Mouse (Mus musculus): ENCODE data around the gene Tagap1.
"Not testable (repeated sequence)": the region's sequence is repeated elsewhere in the genome, so short reads cannot be mapped to it uniquely, and the experiment has no call there.

The Tagap1 gene

GRCm38 (mm10) chr17:6961181-6962000 lies 435 bp upstream of the Tagap1 start:
- not testable (repeated sequence) for DNase-seq (ENCODE audit: low spot score)

- DNase-seq (ENCODE audit: low spot score) = not testable (repeated sequence)
These were observed 607 bp downstream of the Tagap1 start for GRCm38 (mm10) chr17:6960349-6960748.

GRCm38 (mm10) chr17:6959543-6960259 lies 1.3 kb downstream of the Tagap1 start:
- not testable (repeated sequence) for DNase-seq (ENCODE audit: low spot score)

DNA sequence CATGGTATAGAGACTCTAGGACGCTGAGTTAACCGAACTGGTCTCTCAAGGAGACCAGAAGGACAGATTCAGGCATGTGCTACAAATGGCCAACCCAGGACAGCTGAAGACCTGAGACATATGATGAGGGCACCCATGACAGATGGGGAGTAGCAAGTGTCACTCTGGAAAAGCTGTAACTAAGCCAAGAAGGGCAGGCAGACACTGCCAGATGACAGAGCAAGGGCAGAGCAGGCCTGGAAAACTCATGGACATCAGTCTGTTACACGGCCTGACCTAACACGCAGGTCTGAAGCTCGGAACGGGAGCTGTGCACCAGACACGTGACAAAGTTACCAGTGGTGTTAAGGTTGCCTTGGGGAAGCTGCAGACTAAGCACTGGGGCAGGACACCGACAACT lies 2.1 kb downstream of the Tagap1 start:
- not testable (repeated sequence) for DNase-seq (ENCODE audit: low spot score)

- not testable (repeated sequence) for DNase-seq (ENCODE audit: low spot score)
These were observed 12.2 kb downstream of the Tagap1 start for GRCm38 (mm10) chr17:6948769-6949228.

DNA sequence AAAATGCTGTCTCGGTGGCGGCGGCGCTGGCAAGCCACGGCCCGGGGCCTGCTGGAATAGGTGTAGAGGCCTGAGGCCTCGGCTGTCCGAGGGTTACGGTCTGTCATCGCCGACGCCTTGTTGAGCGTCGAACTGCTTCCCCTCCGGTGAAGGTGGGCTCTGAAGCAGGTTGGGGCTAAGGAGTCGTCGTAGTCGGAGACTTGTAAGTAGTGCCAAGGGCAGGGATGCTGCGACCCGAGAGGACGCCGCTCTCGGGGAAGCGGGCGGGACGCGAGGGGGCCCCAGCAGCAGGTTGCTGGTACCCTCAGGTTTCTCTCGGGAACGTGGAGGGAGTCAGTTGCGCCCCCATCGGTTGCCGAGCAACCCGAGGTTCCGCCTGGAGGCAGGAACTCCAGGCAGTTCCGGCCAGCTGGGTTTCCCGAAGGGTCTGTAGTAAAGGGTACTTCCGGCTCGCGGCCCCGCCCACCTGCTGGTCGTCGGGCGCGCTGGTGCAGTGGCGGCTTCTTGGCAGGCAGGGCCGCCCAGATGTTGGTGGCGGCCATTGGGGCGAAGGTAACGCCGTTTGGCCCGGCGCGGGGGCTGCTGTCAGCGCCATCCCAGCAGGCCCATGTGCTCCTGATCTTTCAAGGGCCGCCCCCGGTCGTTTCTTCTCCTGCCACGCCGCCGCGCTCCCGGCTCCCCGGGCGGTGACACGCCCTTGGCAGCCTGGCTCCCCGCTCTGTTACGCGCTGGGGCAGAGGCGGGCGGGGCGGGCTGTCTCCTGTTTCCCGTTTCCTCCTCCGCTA lies 12.8 kb downstream of the Tagap1 start, which contains the start of gene Rsph3b:
Rsph3b (minus strand) TSS at position 699 of the 785 bp plus-strand sequence.
- peak; percentile 88 for DNase-seq (ENCODE audit: low spot score)

DNA sequence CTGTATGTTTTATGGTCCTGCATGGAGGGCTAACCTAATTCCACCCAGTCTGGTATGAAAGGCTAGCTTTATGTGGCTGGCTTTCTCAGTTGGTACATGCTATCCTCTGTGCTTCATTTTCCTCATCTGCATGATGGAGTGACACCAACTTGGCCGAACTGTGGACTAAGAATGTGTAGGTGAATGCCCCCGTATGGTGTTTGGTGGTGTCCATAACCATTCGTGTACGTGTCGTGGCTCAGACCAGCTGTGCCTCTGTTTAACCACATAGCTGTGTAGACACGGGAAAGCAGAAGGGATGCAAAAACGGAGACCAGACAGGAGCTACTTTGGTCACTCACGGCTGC lies 13.3 kb downstream of the Tagap1 start:
- not testable (repeated sequence) for DNase-seq (ENCODE audit: low spot score)

GRCm38 (mm10) chr17:6942560-6942959 lies 18.4 kb downstream of the Tagap1 start:
- not testable (repeated sequence) for DNase-seq (ENCODE audit: low spot score)

DNA sequence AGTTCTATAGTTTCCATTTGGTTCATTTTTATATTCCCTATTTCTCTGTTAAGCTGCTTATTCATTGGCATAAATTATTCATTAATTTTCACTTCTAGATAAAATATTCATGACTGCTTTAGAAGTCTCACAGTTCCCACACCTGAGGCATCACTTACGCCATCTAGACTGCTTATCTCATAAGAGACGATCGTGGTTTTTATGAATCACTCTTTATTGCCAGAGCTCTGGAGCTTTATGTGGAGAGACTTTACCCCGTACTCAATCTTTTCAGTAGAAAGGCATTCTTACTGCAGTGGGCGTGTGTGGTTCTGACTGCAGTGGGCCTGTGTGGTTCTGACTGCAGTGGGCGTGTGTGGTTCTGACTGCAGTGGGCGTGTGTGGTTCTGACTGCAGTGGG lies 29.3 kb downstream of the Tagap1 start:
- not testable (repeated sequence) for DNase-seq (ENCODE audit: low spot score)

- not testable (repeated sequence) for DNase-seq (ENCODE audit: low spot score)
These were observed 40.5 kb downstream of the Tagap1 start for GRCm38 (mm10) chr17:6920351-6920894.

DNA sequence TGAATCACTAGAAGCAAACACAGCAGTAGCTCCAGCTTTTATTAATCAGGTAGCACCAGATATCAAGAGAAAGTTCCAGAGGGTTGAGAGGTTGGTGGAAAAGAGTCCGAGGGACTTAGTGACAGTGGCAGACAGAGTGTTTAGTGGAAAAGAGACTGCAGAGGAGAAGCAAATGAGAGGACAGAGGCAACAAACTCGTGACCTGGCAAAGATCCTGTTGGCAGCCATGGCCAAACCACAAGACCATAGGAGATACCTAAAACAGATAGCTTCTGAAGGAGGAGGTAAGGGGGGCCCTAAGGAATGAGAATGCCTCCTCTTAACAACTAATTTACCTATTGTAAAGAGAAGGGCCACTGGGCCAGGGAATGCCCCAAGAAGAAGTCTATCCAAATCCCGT lies 41.6 kb downstream of the Tagap1 start:
- not testable (repeated sequence) for DNase-seq (ENCODE audit: low spot score)

DNA sequence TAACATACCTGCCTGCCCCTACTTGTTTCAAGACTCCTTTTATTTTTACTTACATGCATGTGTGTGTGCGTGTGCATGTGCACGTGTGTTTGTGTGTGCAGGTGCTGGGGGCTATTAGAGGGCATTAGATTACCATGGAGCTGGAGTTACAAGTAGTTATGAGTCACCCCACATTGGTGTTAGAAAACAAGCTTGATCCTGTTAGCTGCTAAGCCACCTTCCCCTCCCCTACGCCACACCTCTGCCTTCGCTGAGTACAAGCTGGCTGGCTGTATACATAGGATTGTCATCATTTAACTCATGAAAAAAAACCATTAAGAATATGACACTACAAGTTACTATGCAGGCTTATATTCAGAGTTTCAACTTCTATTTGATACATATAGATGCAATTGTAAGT lies 45.7 kb downstream of the Tagap1 start:
- DNase-seq (ENCODE audit: low spot score) = not testable (repeated sequence)

DNA sequence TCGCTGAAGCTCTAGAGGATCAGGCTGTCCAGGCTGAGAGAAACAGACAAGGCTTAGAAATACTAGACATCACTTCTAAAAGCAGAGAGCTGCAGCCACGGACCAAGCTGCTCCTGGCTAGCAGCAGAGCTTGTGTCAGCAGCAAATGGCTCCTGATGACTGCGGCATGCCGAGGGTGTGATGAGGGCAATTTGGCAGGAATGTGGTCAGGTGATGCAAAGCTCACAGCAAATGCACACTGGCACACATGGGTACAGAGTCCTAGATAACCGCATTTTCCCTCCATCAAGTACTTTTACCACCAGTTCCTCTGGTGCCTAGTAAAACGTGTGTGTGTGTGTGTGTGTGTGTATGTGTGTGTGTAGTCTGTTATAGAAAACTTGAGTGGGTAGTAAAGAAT lies 46.9 kb downstream of the Tagap1 start:
- DNase-seq (ENCODE audit: low spot score) = not testable (repeated sequence)

All from lung, postnatal 25 days (tissue).